In genomic region chr11:117598610-117599009, GRCm38 (mm10) we compare ENCODE assay signal across 8 mouse cellular contexts. TPM values are rescaled to one million over a fixed set of nuclear protein-coding genes. Genes with fewer than 3 reads are reported as not detected.
DNase-seq lines count a peak whose midpoint lies in the region; ATAC-seq lines count a peak whose summit lies in the region.

No protein-coding gene starts in this region.

- H3K4me3 ChIP-seq in kidney, embryonic 15.5 days (replicated peaks) = peak overlapping the region; percentile 33
- H3K4me3 ChIP-seq in forebrain, embryonic 13.5 days = no peak overlapping the region
- H3K4me3 ChIP-seq in limb, embryonic 15.5 days = peak overlapping the region; percentile 39
- no peak overlapping the region for H3K4me3 ChIP-seq in neural tube, embryonic 12.5 days

- no peak overlapping the region for H3K27ac ChIP-seq in kidney, embryonic 15.5 days
- peak overlapping the region; percentile 65 for H3K27ac ChIP-seq in forebrain, embryonic 13.5 days
- H3K27ac ChIP-seq in limb, embryonic 15.5 days = peak overlapping the region; percentile 33; the same call in 1 of the 2 replicates
- peak overlapping the region; percentile 3; the same call in 1 of the 2 replicates for H3K27ac ChIP-seq in neural tube, embryonic 12.5 days

- H3K4me2 ChIP-seq in kidney, embryonic 15.5 days = peak overlapping the region; percentile 57
- peak overlapping the region; percentile 42 for H3K4me2 ChIP-seq in forebrain, embryonic 13.5 days
- peak overlapping the region; percentile 65 for H3K4me2 ChIP-seq in limb, embryonic 15.5 days
- H3K4me2 ChIP-seq in neural tube, embryonic 12.5 days (replicated peaks) = peak overlapping the region; percentile 49

- peaks cover 33% of the 10 kb centered on the region for H3K4me1 ChIP-seq in kidney, embryonic 15.5 days
- peaks cover 44% of the 10 kb centered on the region for H3K4me1 ChIP-seq in forebrain, embryonic 13.5 days
- H3K4me1 ChIP-seq in limb, embryonic 15.5 days = peaks cover 42% of the 10 kb centered on the region
- peaks cover 46% of the 10 kb centered on the region for H3K4me1 ChIP-seq in neural tube, embryonic 12.5 days

- WGBS in kidney, embryonic 15.5 days = 3% methylated on average over 9 of the region's 9 CpGs
- WGBS in forebrain, embryonic 13.5 days = 11% methylated on average over 9 of the region's 9 CpGs
- WGBS in limb, embryonic 15.5 days = 5% methylated on average over 9 of the region's 9 CpGs
- under 1% methylated on average over 9 of the region's 9 CpGs for WGBS in neural tube, embryonic 12.5 days

- H3K27me3 ChIP-seq in kidney, embryonic 15.5 days = peaks cover 80% of the 10 kb centered on the region
- H3K27me3 ChIP-seq in forebrain, embryonic 13.5 days = peaks cover 44% of the 10 kb centered on the region
- peaks cover 24% of the 10 kb centered on the region for H3K27me3 ChIP-seq in limb, embryonic 15.5 days
- peaks cover 40% of the 10 kb centered on the region for H3K27me3 ChIP-seq in neural tube, embryonic 12.5 days (replicated peaks)

- H3K36me3 ChIP-seq in kidney, embryonic 15.5 days = no peaks in the 10 kb centered on the region
- no peaks in the 10 kb centered on the region for H3K36me3 ChIP-seq in forebrain, embryonic 13.5 days (ENCODE audit: poor library complexity, severe bottlenecking)
- no peaks in the 10 kb centered on the region for H3K36me3 ChIP-seq in limb, embryonic 15.5 days
- H3K36me3 ChIP-seq in neural tube, embryonic 12.5 days = no peaks in the 10 kb centered on the region

- H3K9ac ChIP-seq in kidney, embryonic 15.5 days = no peak overlapping the region
- H3K9ac ChIP-seq in forebrain, embryonic 13.5 days = 0 out of 2 replicates have a peak overlapping the region, but pooled peaks have one; percentile 22
- H3K9ac ChIP-seq in limb, embryonic 15.5 days = peak overlapping the region; percentile 35; the same call in 1 of the 2 replicates
- no peak overlapping the region for H3K9ac ChIP-seq in neural tube, embryonic 12.5 days

- H3K9me3 ChIP-seq in kidney, embryonic 15.5 days (replicated peaks) = no peaks in the 10 kb centered on the region
- H3K9me3 ChIP-seq in forebrain, embryonic 13.5 days (replicated peaks) = no peaks in the 10 kb centered on the region
- no peaks in the 10 kb centered on the region for H3K9me3 ChIP-seq in limb, embryonic 15.5 days
- no peaks in the 10 kb centered on the region for H3K9me3 ChIP-seq in neural tube, embryonic 12.5 days

- DNase-seq in kidney, postnatal 14 days = no peak
- DNase-seq in R1 (ENCODE audit: low read depth, low spot score) = peak; percentile 90
- DNase-seq in gastrocnemius, adult 18-20 months (ENCODE audit: low spot score) = no peak

- no peak for ATAC-seq in kidney, embryonic 15.5 days (replicated peaks; ENCODE audit: low FRiP score)
- ATAC-seq in forebrain, embryonic 13.5 days = no peak
- ATAC-seq in limb, embryonic 15.5 days (ENCODE audit: insufficient number of reproducible peaks, low FRiP score, low TSS enrichment, low read depth) = no peak
- ATAC-seq in neural tube, embryonic 12.5 days (ENCODE audit: low FRiP score, low read depth) = 0 out of 2 replicates have a peak, but pooled peaks have one; percentile 4
- no peak for ATAC-seq in monocyte, adult 5-6 weeks (replicated peaks; ENCODE audit: insufficient number of reproducible peaks, low FRiP score, low TSS enrichment, poor library complexity, severe bottlenecking)

RNA-seq across cellular contexts. Expression of gene Tnrc6c, which starts 55.5 kb away (rescaled TPM):
- polyA plus RNA-seq in kidney, embryonic 15.5 days (2015; fragmentation: Nextera tagmentation; extraction: Ambion mirVana) = 10.0 and 10.5 TPM in 2 replicates
- polyA plus RNA-seq in forebrain, embryonic 13.5 days (2015; fragmentation: Nextera tagmentation; extraction: Ambion mirVana) = 23.7 and 24.7 TPM in 2 replicates
- 13.2 and 15.4 TPM in 2 replicates for polyA plus RNA-seq in limb, embryonic 15.5 days (2015; fragmentation: Nextera tagmentation; extraction: Ambion mirVana)
- polyA plus RNA-seq in neural tube, embryonic 12.5 days (2016; fragmentation: Nextera tagmentation; extraction: Ambion mirVana) = 25.0 and 26.6 TPM in 2 replicates
- total RNA-seq in monocyte, adult 5-6 weeks (2017) = 20.2 to 43.0 TPM (median 22.1 TPM) in 3 replicates
- total RNA-seq in gastrocnemius, adult 18-20 months (2021) = 10 to 100 TPM; 20.2 to 20.5 TPM

Comparison
In these comparisons a context has a peak if more than half of its experiments do, and no peak if none do; other contexts are left out.
1. H3K4me3 ChIP-seq: peak in kidney, embryonic 15.5 days (single experiment) and limb, embryonic 15.5 days (single experiment); none in forebrain, embryonic 13.5 days (single experiment) and neural tube, embryonic 12.5 days (single experiment).
2. H3K9ac ChIP-seq: peak in forebrain, embryonic 13.5 days (single experiment) and limb, embryonic 15.5 days (single experiment); none in kidney, embryonic 15.5 days (single experiment) and neural tube, embryonic 12.5 days (single experiment).
3. Peak in every context shown above with its lines, with median percentiles within 50 percentile points of each other: H3K4me2 ChIP-seq.